Mouse (Mus musculus): ENCODE measurements around the gene Mfsd10.

DNA sequence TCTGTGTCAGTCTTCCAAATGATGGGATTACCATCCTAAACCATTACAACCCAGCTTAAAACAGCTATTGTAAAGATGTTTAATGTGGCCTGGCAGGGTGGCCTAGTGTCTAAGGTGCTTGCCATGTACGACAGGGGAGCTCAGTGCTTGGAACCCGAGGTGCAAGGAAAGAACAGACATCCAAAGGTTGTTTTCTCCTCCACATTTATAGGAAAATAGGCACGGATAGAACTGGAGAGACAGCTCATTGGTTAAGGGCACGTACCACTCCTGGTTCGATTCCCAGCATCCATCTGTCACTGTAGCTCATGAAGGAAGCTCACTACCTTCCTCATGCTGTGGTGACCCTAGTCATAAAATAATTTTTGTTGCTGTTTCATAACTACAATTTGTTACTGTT is 49.1 kb downstream of the Mfsd10 start:
- TF ChIP-seq POLR2A (IDR thresholded peaks at IDR 0.05; ENCODE audit: borderline replicate concordance, extremely low read depth, insufficient read depth, insufficient read length, poor library complexity, severe bottlenecking) (no peak), CTCF (IDR thresholded peaks at IDR 0.05; ENCODE audit: borderline replicate concordance, extremely low read depth, insufficient read depth, insufficient read length) (no peak)
